Mouse (Mus musculus): ENCODE results near the gene Zfp14. TPM values are rescaled to one million over a fixed set of nuclear protein-coding genes. Genes with fewer than 3 reads are reported as not detected.

Zfp14 gene
- polyA plus RNA-seq (2012; rRNA removed) = 13.6 and 14.4 TPM in 2 replicates

GRCm38 (mm10) chr7:30050882-30051548 is at the start of gene Zfp14:
TSS of gene Zfp14 (minus strand) at chr7:30051380.

GRCm38 (mm10) chr7:30094646-30095429 is 43.7 kb upstream of the Zfp14 start, which contains the start of gene Zfp260:
TSS of gene Zfp260 (plus strand) at chr7:30094777.

GRCm38 (mm10) chr7:30090092-30090969 is 39.2 kb upstream of the Zfp14 start, which contains the start of the genes Gm26920 and Zfp566:
TSS of gene Gm26920 (minus strand) at chr7:30090410.
TSS of gene Zfp566 (minus strand) at chr7:30090527.

GRCm38 (mm10) chr7:30072146-30073028 is 21.2 kb upstream of the Zfp14 start, which contains the start of gene Zfp82:
TSS of gene Zfp82 (minus strand) at chr7:30072900.

Other genes with a start within 250 kb of the Zfp14 start
- 14.6 and 14.8 TPM in 2 replicates for gene Zfp790, start 235.3 kb downstream of the Zfp14 start, polyA plus RNA-seq (2012; rRNA removed)
- gene Zfp940, start 197.7 kb downstream of the Zfp14 start, polyA plus RNA-seq (2012; rRNA removed) = 12.2 and 14.4 TPM in 2 replicates
- gene Zfp420, start 191.4 kb downstream of the Zfp14 start, polyA plus RNA-seq (2012; rRNA removed) = 19.3 and 20.7 TPM in 2 replicates
- gene Zfp27, start 144.8 kb downstream of the Zfp14 start, polyA plus RNA-seq (2012; rRNA removed) = 12.5 and 12.9 TPM in 2 replicates
- 14.5 and 15.1 TPM in 2 replicates for gene Zfp383, start 143.2 kb downstream of the Zfp14 start, polyA plus RNA-seq (2012; rRNA removed)
- 16.3 and 18.0 TPM in 2 replicates for gene Zfp74, start 97.3 kb downstream of the Zfp14 start, polyA plus RNA-seq (2012; rRNA removed)
- 4.2 and 5.2 TPM in 2 replicates for gene Zfp568, start 67.4 kb downstream of the Zfp14 start, polyA plus RNA-seq (2012; rRNA removed)
- 5.2 and 5.8 TPM in 2 replicates for gene Zfp82, start 21.5 kb upstream of the Zfp14 start, polyA plus RNA-seq (2012; rRNA removed)
- 0.21 and 0.54 TPM in 2 replicates for gene Gm26920, start 39.0 kb upstream of the Zfp14 start, polyA plus RNA-seq (2012; rRNA removed)
- 11.0 and 11.6 TPM in 2 replicates for gene Zfp566, start 39.1 kb upstream of the Zfp14 start, polyA plus RNA-seq (2012; rRNA removed)
- 41.1 and 42.5 TPM in 2 replicates for gene Zfp260, start 43.4 kb upstream of the Zfp14 start, polyA plus RNA-seq (2012; rRNA removed)
- 11.5 and 11.7 TPM in 2 replicates for gene Zfp382, start 70.6 kb upstream of the Zfp14 start, polyA plus RNA-seq (2012; rRNA removed)
- 66.7 and 71.2 TPM in 2 replicates for gene Zfp146, start 118.4 kb upstream of the Zfp14 start, polyA plus RNA-seq (2012; rRNA removed)
- gene Cox7a1, start 132.8 kb upstream of the Zfp14 start, polyA plus RNA-seq (2012; rRNA removed) = 2.9 and 6.4 TPM in 2 replicates
- 238 and 244 TPM in 2 replicates for gene Capns1, start 147.4 kb upstream of the Zfp14 start, polyA plus RNA-seq (2012; rRNA removed)
- gene Polr2i, start 180.6 kb upstream of the Zfp14 start, polyA plus RNA-seq (2012; rRNA removed) = 286 TPM in 2 replicates
- 204 and 220 TPM in 2 replicates for gene Tbcb, start 180.9 kb upstream of the Zfp14 start, polyA plus RNA-seq (2012; rRNA removed)
- 0.08 and 0.16 TPM in 2 replicates for gene Ovol3, start 184.3 kb upstream of the Zfp14 start, polyA plus RNA-seq (2012; rRNA removed)
- 0.16 and 0.28 TPM in 2 replicates for gene Thap8, start 228.7 kb upstream of the Zfp14 start, polyA plus RNA-seq (2012; rRNA removed)
- gene Wdr62, start 229.0 kb upstream of the Zfp14 start, polyA plus RNA-seq (2012; rRNA removed) = 8.5 and 9.6 TPM in 2 replicates
- 222 and 254 TPM in 2 replicates for gene Clip3, start 240.3 kb upstream of the Zfp14 start, polyA plus RNA-seq (2012; rRNA removed)